Mouse (Mus musculus): Measurements from ENCODE around the gene Cmtm2a.

GRCm38 (mm10) chr8:104333786-104334185 is 40.8 kb upstream of the Cmtm2a start:
- TF ChIP-seq CTCF (IDR thresholded peaks at IDR 0.05), result no peak
- no peak for TF ChIP-seq POLR2A (IDR thresholded peaks at IDR 0.05; ENCODE audit: insufficient read depth, low read depth, low read length)
- TF ChIP-seq EP300 (IDR thresholded peaks at IDR 0.05; ENCODE audit: insufficient read depth, low read depth, low read length), result no peak
